Comparison of ENCODE assay signal across 9 mouse cellular contexts in the genomic region with DNA sequence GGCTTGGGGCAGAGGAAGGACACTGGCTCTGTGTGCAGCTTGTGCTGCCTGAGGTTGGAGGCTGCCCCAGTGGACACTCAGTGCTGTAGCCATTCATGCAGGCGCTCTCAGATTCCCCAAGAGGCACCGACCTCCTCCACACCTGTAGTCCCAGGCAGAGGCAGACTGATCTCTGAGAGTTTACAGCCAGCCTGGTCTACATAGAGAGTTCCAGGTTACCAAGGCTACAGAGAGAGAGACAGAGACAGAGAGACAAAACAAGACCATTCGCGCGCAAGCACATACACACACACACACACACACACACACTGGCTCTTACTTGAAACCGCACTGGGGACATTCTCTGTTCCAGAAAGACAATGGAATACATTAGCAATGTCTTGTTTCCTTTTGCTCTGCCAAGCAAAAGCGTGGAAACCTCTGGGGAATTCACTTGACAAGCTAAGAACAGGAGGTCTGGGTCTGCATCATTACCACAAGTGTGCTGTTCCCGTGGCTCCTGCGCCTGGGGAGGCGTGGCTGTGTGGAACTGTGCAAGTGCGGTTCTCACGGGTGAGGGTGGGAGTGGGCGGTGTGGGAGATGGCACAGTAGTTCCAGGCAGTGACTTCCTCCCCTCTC. TPM values are rescaled to one million over a fixed set of nuclear protein-coding genes. Genes with fewer than 3 reads are reported as not detected.
DNase-seq lines count a peak whose midpoint lies in the region; ATAC-seq and TF ChIP-seq lines count a peak whose summit lies in the region.
"Had no signal": no experiment of that assay in that cellular context is flagged by ENCODE, and none has a peak within 500 bp of the region (broad histone marks: within the 10 kb centered on the region; RNA-seq: fewer than 3 reads in every experiment).

No protein-coding gene starts in this region.

- H3K9me3 ChIP-seq in heart, embryonic 11.5 days (replicated peaks; ENCODE audit: control insufficient read depth, low read length): no peaks in the 10 kb centered on the region
- H3K9me3 ChIP-seq in hindbrain, embryonic 13.5 days: no peaks in the 10 kb centered on the region
- no peaks in the 10 kb centered on the region for H3K9me3 ChIP-seq in limb, embryonic 14.5 days (ENCODE audit: control insufficient read depth, low read length)
- H3K9me3 ChIP-seq: lung, embryonic 15.5 days had no signal

- H3K27me3 ChIP-seq in heart, embryonic 11.5 days (ENCODE audit: control insufficient read depth, insufficient read depth, low read length): peaks cover 6% of the 10 kb centered on the region
- H3K27me3 ChIP-seq in hindbrain, embryonic 13.5 days: peaks cover 30% of the 10 kb centered on the region
- no peaks in the 10 kb centered on the region for H3K27me3 ChIP-seq in limb, embryonic 14.5 days (ENCODE audit: control insufficient read depth, insufficient read depth, low read length)

- TF ChIP-seq CTCF in brain, embryonic 14.5 days (IDR thresholded peaks at IDR 0.05; ENCODE audit: borderline replicate concordance, extremely low read depth, insufficient read depth, insufficient read length): no peak

- ATAC-seq in heart, embryonic 11.5 days (replicated peaks; ENCODE audit: insufficient number of reproducible peaks, low FRiP score, low TSS enrichment): no peak
- ATAC-seq in hindbrain, embryonic 13.5 days (ENCODE audit: low FRiP score): peak; percentile 79
- no peak for ATAC-seq in limb, embryonic 14.5 days (ENCODE audit: low FRiP score, low read depth)
- ATAC-seq in inflammation-experienced regulatory T-cells, adult 6 months: no peak
- ATAC-seq in activated CD4-positive, CD25-positive, alpha-beta regulatory T cell, adult 4 months: no peak

- H3K36me3 ChIP-seq in heart, embryonic 11.5 days (ENCODE audit: control insufficient read depth, insufficient read depth, low read length): no peaks in the 10 kb centered on the region
- no peaks in the 10 kb centered on the region for H3K36me3 ChIP-seq in hindbrain, embryonic 13.5 days
- H3K36me3 ChIP-seq in limb, embryonic 14.5 days (ENCODE audit: control insufficient read depth, insufficient read depth, low read length): no peaks in the 10 kb centered on the region
- H3K36me3 ChIP-seq: lung, embryonic 15.5 days had no signal

- WGBS in heart, embryonic 11.5 days (ENCODE audit: insufficient replicate concordance): 70% methylated on average over 13 of the region's 13 CpGs
- 27% methylated on average over 13 of the region's 13 CpGs for WGBS in hindbrain, embryonic 13.5 days
- WGBS in limb, embryonic 14.5 days: 70% methylated on average over 13 of the region's 13 CpGs

- no peak overlapping the region for H3K4me3 ChIP-seq in heart, embryonic 11.5 days (ENCODE audit: low read depth, low read length)
- H3K4me3 ChIP-seq in hindbrain, embryonic 13.5 days: peak overlapping the region; percentile 15; the same call in 1 of the 2 replicates
- no peak overlapping the region for H3K4me3 ChIP-seq in limb, embryonic 14.5 days (replicated peaks; ENCODE audit: low read length)
- H3K4me3 ChIP-seq: lung, embryonic 15.5 days had no signal

- no peak for TF ChIP-seq POLR2A in brain, embryonic 14.5 days (IDR thresholded peaks at IDR 0.05; ENCODE audit: borderline replicate concordance, extremely low read depth, insufficient read depth, insufficient read length, poor library complexity, severe bottlenecking)
- no peak for TF ChIP-seq POLR2A in limb, embryonic 14.5 days (IDR thresholded peaks at IDR 0.05; ENCODE audit: borderline replicate concordance, extremely low read depth, insufficient read depth, insufficient read length)

- H3K9ac ChIP-seq in heart, embryonic 11.5 days (ENCODE audit: low read depth, low read length): no peak overlapping the region
- H3K9ac ChIP-seq in hindbrain, embryonic 13.5 days: peak overlapping the region; percentile 53; the same call in 1 of the 2 replicates
- no peak overlapping the region for H3K9ac ChIP-seq in limb, embryonic 14.5 days (ENCODE audit: low read depth, low read length, severe bottlenecking)
- H3K9ac ChIP-seq: lung, embryonic 15.5 days had no signal

- H3K27ac ChIP-seq in heart, embryonic 11.5 days (ENCODE audit: low read depth, low read length): no peak overlapping the region
- peak overlapping the region; percentile 79 for H3K27ac ChIP-seq in hindbrain, embryonic 13.5 days
- no peak overlapping the region for H3K27ac ChIP-seq in limb, embryonic 14.5 days (replicated peaks; ENCODE audit: low read depth, low read length)
- H3K27ac ChIP-seq: lung, embryonic 15.5 days had no signal

- peak; percentile 51 to 63 for DNase-seq in heart, adult 18-20 months
- DNase-seq in brain, embryonic 14.5 days (ENCODE audit: low read depth): peak; percentile 88
- DNase-seq in limb, embryonic 14.5 days (ENCODE audit: low spot score): peak; percentile 47
- DNase-seq in cerebellum, adult 18-20 months: no peak

- no peak overlapping the region; the same call in 1 of the 2 replicates for H3K4me2 ChIP-seq in heart, embryonic 11.5 days
- peak overlapping the region; percentile 43 for H3K4me2 ChIP-seq in hindbrain, embryonic 13.5 days
- no peak overlapping the region for H3K4me2 ChIP-seq in limb, embryonic 14.5 days (replicated peaks; ENCODE audit: low read depth, low read length, severe bottlenecking)
- H3K4me2 ChIP-seq: lung, embryonic 15.5 days had no signal

- H3K4me1 ChIP-seq in heart, embryonic 11.5 days (ENCODE audit: control insufficient read depth, insufficient read depth, low read length): peaks cover 7% of the 10 kb centered on the region; the same call in 1 of the 2 replicates
- H3K4me1 ChIP-seq in hindbrain, embryonic 13.5 days (replicated peaks): peaks cover 34% of the 10 kb centered on the region
- peaks cover 8% of the 10 kb centered on the region for H3K4me1 ChIP-seq in limb, embryonic 14.5 days (ENCODE audit: control insufficient read depth, insufficient read depth, low read length)
- H3K4me1 ChIP-seq: lung, embryonic 15.5 days had no signal

RNA-seq across cellular contexts. Expression of a gene that starts 5.2 kb away (rescaled TPM):
- 10 to 100 TPM; 46.1 to 55.5 TPM for total RNA-seq in heart, adult 18-20 months (2021)
- 56.4 and 68.5 TPM in 2 replicates for polyA plus RNA-seq in heart, embryonic 11.5 days (2014; fragmentation: Nextera tagmentation; extraction: Ambion mirVana)
- polyA plus RNA-seq in brain, embryonic 14.5 days (2012; rRNA removed): 7.6 and 15.0 TPM in 2 replicates
- 30.8 and 32.4 TPM in 2 replicates for polyA plus RNA-seq in hindbrain, embryonic 13.5 days (2015; fragmentation: Nextera tagmentation; extraction: Ambion mirVana)
- 62.7 and 78.5 TPM in 2 replicates for polyA plus RNA-seq in limb, embryonic 14.5 days (2012; rRNA removed)
- 68.2 and 75.0 TPM in 2 replicates for polyA plus RNA-seq in limb, embryonic 14.5 days (2014; fragmentation: Nextera tagmentation; extraction: Ambion mirVana)
- polyA plus RNA-seq in inflammation-experienced regulatory T-cells, adult 6 months (2017; shearing (Covaris generic)): 10 to 100 TPM; 63.6 to 95.2 (median 80.0) TPM
- 10 to 100 TPM; 79.0 to 82.8 TPM for polyA plus RNA-seq in activated CD4-positive, CD25-positive, alpha-beta regulatory T cell, adult 4 months (2017; shearing (Covaris generic))

RNA-seq across cellular contexts. Expression of a gene that starts 38.5 kb away (rescaled TPM):
- total RNA-seq in heart, adult 18-20 months (2021): 10 to 100 TPM; 28.6 to 37.9 TPM
- polyA plus RNA-seq in heart, embryonic 11.5 days (2014; fragmentation: Nextera tagmentation; extraction: Ambion mirVana): 34.9 and 42.7 TPM in 2 replicates
- polyA plus RNA-seq in brain, embryonic 14.5 days (2012; rRNA removed): 106 and 111 TPM in 2 replicates
- polyA plus RNA-seq in hindbrain, embryonic 13.5 days (2015; fragmentation: Nextera tagmentation; extraction: Ambion mirVana): 72.7 and 74.8 TPM in 2 replicates
- 82.1 and 92.1 TPM in 2 replicates for polyA plus RNA-seq in limb, embryonic 14.5 days (2012; rRNA removed)
- 60.9 and 61.7 TPM in 2 replicates for polyA plus RNA-seq in limb, embryonic 14.5 days (2014; fragmentation: Nextera tagmentation; extraction: Ambion mirVana)
- 10 to 100 TPM; 70.6 to 86.9 (median 82.4) TPM for polyA plus RNA-seq in inflammation-experienced regulatory T-cells, adult 6 months (2017; shearing (Covaris generic))
- 10 to 100 TPM; 67.8 to 87.0 TPM for polyA plus RNA-seq in activated CD4-positive, CD25-positive, alpha-beta regulatory T cell, adult 4 months (2017; shearing (Covaris generic))

RNA-seq across cellular contexts. Expression of a gene that starts 51.0 kb away (rescaled TPM):
- total RNA-seq in heart, adult 18-20 months (2021): 1 to 10 TPM; 1.5 to 2.0 TPM
- 1.6 and 1.7 TPM in 2 replicates for polyA plus RNA-seq in heart, embryonic 11.5 days (2014; fragmentation: Nextera tagmentation; extraction: Ambion mirVana)
- polyA plus RNA-seq in brain, embryonic 14.5 days (2012; rRNA removed): 1.7 and 2.1 TPM in 2 replicates
- polyA plus RNA-seq in hindbrain, embryonic 13.5 days (2015; fragmentation: Nextera tagmentation; extraction: Ambion mirVana): 2.0 and 2.2 TPM in 2 replicates
- 4.0 and 4.5 TPM in 2 replicates for polyA plus RNA-seq in limb, embryonic 14.5 days (2012; rRNA removed)
- polyA plus RNA-seq in limb, embryonic 14.5 days (2014; fragmentation: Nextera tagmentation; extraction: Ambion mirVana): 3.5 and 4.3 TPM in 2 replicates
- polyA plus RNA-seq in inflammation-experienced regulatory T-cells, adult 6 months (2017; shearing (Covaris generic)): under 1 TPM in 2 of 3 experiments, not detected in 1; 0.26 to 0.92 TPM
- under 1 TPM; 0.04 to 0.97 TPM for polyA plus RNA-seq in activated CD4-positive, CD25-positive, alpha-beta regulatory T cell, adult 4 months (2017; shearing (Covaris generic))

Comparison
In these comparisons a context has a peak if more than half of its experiments do, and no peak if none do; other contexts are left out.
1. DNase-seq: peak in heart, adult 18-20 months (2 of 2), brain, embryonic 14.5 days (single experiment) and limb, embryonic 14.5 days (single experiment); none in cerebellum, adult 18-20 months (0 of 2).